Mouse (Mus musculus): Measurements from ENCODE around the gene Baz1b.

The Baz1b gene

DNA sequence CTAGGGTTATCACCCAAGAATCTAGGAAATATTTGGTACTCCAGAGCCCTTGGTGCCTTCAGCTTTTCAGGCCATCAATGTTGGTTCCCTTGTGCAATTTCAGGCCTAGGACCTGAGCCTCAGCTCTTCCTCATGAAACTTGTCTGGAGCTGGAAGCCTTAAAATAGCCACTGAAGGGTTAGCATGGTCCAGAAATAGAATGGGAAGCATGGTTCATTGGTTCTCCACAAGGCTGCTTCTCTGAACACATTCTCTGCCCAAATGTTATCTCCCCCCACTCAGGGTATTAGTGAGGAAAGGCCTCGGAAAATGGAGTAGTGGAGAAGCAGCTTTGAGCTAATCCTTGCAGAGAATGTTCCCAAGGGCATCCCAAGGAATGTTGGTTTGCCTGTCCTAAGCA is 54.4 kb downstream of the Baz1b start:
- DNase-seq: no peak

DNA sequence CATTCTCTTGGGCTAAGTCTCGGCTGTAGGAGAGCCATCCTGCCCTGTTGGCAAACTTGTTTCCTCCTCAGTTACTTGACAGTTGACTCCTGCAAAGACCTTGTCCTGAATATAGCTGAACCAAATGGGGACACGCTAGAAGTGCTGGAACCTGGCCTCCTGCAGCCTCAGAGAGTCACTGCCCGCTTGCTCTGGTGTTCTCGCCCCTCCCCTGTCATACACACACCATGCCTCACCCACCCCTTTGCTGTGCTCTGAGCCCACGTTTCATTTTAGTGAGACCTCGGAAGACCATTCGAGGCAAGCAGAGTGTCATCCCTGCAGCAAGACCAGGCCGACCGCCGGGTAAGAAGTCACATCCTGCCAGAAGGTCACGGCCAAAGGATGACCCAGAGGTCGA is 55.1 kb downstream of the Baz1b start:
- no peak for DNase-seq

DNA sequence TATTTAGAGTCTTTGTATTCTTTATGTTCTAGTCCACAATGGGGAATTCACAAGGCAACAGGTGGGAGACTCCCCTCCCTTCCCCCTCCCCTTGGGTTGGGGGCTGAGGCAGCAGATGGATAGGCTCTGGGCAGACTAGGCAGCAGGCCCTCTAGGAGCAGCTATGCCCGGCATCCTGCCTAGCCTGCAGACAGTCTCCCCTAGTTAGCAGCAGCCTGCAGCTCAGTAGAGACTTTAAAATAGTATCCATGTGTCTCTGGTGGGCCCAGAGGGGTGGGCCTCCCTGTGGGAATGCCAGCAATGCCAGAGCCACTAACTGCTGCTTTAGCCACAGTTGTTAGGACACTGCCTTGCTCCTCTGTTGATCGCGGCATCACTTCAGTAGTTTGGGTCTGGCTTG is 55.5 kb downstream of the Baz1b start:
- DNase-seq: no peak

DNA sequence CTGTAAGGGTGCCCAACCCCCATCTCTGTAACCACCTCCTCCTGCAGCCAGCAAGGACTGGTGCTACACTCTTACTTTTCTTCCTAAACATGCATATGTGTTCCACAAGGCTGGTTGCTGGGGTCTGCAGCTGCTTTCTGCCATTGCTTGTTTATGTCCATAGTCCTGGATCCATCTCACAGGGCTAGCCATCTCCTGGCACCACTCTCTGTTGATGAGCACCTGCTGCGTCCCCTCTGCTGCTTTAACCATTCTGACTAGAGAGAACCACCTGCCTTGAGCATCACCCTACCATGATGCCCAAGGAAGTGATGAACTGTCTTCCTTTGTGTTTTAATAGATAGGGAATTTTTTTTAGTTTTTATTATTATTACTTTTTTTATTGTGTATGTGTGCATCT is 56.1 kb downstream of the Baz1b start:
- DNase-seq: no peak

DNA sequence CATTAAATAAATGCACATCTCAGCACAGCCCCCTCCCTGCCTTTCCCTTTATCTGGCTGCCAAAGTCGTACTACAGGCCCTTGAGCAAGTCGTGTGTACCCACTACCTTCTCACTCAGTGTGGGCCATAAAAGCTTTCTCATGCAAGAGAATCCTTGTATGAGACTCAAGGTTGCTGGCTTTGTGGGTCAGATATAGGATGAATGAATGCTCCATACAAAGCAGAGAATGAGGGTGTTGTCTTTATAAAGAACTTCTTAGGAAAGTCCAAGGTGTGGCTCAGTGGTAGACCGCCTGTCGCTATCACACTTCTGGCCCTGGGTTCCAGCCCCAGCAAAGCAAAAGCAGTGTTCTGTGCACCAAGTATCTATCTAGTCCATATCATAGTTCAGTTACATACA is 59.5 kb downstream of the Baz1b start:
- no peak for DNase-seq

DNA sequence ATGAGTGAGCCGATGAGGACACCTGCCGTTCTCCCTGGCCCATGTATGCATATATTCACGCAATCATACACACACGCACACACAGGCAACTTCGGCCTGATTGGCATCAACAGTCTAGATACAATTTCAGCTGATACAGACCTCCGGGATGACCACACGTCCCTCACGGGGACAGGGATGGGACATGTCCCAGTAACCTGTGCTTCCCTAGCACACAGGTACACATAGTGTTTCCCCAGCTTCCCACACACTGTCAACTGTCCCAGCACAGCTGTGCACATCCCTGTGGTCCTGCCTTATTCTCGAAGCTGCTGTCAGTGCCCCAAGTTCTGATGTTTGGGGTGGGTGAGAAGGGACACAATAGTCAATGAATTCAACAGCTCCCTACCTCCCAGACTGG is 60.3 kb downstream of the Baz1b start:
- no peak for DNase-seq

DNA sequence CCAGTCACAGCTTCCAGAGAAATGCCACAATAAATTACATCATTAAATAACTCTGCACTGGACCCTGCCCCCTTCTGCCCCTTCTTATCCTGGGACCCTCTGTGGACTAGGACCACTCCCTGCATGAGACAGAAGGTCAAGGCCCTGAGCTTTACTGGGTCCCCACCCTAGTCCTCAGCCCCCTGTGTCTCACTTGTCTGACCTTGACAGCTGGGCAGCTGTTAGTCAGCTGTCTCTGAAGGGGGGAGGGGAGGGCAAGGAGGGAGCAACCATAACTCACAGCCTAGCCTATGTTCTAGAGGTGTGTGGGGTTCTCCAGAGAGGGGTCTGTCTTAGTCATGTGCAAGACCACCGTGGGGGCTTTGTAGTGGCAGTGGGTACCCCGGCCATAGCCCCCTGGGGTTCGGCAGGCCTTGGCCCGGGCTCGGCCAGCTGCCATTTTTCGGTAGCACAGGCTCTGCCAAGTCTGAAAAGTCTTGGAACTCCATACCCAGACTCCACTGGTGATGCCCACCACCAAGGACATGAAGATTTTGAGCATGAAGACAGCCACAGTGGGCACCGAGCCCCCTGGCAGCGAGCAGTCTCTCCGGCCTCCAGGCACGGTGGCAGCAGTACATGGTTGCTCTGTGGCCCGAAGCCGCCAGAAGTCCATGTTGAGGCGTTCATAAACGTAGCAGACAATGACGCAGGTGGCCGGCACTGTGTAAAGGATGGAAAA is 62.1 kb downstream of the Baz1b start:
- no peak for DNase-seq

DNA sequence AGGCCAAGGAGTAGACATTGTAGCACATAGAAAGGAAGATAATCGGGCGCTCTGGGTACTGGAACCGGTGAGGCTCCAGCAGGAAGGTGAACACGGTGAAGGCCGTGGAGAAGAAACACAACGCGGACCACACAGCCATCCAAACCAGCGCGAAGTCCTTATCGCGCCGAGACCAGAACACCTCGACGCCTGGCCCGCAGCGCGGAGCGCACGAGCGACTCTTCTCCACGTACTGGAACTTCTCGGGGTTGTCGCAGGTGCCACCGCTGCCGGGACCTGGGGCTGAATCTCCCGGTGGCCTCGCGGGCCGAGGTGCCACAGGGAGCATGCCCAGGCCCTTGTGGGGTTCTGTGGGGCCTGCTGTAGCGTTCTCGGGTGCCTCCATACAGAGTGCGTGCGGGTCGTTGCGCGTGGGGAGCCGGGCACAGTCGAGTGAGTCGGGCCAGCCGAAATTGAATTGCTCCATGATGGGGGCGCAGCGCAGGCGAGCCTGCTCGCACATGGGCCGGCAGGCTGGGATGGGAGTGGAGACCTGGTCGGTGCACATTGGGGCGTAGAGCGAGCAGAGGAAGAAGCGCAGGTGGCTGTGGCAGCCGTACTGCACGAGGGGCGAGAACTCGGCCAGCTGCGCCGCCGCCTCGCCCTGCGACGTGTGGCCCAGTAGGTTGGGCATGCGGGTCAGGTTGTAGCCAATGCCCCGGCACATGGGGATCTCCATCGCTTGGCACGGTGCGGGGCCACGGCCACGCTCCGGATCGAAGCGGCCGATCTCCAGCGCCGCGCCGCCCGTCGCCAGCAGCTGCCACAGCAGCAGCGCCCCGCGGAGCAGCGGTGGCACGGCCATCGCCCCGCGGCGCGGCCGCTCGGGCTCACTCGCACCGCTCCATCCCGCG is 63.4 kb downstream of the Baz1b start:
- peak in 1 of 2 experiments; percentile 18 for DNase-seq

DNA sequence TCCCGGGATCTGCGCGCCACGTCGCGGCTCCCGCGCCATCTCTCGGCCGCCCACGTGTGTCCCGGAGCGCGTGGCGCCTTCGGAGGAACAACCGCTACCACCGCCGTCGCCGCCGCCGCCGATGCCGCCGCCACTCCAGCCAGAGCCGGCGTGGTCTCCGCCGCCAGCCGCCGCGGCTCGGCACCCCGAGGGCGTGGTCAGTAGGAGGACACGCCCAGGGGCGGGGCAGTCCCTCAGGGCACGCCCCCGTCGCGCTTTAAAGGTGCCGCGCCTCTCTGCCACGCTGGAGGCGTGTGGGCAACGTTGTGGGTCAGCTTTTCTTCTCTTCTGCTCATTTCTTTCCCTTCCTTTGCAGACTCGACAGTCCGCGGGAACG is 64.0 kb downstream of the Baz1b start, which contains the start of gene Fzd9:
Gene Fzd9 (minus strand): TSS at position 152 of the 376 bp plus-strand sequence.
- peak; percentile 76 to 93 for DNase-seq

DNA sequence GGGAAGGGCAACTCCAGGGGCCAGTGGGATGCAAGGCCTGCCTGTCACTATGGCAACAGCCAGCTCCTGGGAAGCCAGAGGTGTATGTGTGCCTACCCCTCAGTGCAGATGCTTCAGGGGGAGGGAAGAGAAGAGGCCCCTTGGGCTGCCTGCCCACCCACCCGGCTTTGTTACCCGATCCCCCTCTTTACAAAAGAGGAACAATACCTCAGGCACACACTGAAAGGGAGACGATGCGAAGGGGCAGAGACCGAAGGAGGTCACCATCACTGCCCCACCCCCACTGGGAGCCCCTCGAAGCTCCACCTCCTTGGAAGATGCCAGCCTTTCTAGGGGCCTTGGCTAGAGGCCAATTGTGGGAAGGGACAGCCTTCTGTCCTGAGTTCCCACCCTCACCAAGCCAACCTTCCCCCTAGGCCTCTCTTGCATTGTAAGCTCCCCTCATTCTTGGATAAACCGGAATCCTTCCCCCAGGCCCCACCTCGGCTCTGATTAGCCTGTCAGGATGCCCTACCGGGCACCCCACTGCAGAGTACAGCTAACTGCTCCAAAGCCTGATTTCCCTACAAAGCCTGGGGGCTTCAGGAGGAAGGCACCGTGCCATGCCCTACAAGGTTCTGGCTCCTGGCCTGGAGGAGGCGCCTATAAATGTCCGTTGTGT is 66.8 kb downstream of the Baz1b start:
- DNase-seq: no peak

DNA sequence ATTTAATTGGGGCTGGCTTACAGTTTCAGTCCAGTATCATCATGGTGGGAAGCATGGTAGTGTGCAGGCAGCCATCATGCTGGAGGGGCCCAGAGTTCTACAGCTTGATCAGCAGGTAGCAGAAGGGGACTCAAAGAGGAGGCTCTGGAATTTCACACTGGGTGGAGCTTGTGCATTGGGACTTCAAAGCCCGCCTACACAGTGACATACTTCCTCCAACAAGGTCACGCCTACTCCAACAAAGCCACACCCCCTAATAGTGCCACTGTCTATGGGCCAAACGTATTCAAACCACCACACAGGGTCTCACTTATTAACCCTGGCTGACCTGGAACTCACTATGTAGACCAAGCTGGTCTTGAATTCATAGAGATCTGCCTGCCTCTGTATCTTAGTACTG is 69.1 kb downstream of the Baz1b start:
- no peak for DNase-seq

DNA sequence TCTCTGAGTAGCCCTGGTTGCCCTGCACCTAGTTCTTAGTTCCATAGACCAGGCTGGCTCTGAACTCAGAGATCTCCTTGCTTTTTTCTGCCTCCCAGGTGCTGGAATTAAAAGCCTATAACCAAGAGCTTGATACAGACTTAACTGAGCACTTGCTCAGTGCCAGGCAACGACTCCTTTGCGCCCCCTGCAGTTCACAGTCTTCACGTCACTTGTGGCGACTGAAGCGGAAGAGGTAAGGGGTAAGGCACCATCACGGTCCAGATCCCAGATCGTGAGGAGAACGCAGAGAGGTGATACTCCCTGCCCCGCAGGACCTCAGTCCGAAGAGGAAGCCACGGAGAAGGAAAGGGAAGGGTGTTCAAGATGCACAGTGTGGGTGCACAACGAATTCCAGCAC is 70.5 kb downstream of the Baz1b start:
- peak in 1 of 2 experiments; percentile 56 for DNase-seq

DNA sequence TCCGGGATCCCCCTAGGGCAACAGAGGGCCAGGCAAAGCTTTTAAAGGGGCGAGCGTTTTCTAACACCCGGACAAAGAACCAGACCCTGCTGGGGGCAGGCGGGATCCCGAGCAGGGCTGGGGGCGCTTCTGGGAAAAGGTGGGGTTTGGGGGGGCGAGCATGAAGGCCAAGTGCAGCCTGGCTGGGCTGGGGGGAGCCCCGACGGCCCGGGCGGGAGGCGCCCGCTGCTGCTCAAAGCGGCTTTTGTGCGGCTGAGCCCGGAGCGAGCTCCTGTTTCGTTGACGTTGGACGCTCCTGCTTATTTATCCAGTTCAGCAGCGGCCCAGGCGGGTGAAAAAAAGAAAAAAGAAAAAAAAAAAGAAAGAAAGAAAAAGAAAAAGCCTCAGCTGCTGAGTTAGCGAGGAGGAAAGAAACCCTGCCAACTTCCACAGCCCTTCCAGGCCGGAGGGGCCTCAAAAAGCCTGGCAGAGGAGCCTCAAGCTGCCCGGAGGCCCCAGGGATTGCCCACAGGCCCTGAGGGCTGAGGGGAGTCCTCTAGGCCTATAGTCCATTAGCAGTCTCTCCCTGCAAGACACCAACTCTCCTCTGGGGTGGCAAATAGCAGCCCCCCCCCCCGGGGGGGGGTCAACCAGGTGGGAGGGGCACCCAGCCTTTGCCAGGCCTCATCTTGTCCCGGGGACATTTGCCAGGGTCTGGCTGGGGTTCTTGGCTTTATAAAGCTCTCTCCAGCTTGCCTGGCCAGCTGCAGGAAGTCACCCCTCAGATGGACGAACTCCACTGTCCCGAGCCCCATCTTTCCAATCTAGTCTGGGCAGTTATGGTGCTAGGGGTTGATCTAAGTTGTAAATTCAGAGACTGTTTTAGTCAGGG is 71.5 kb downstream of the Baz1b start:
- DNase-seq: no peak

DNA sequence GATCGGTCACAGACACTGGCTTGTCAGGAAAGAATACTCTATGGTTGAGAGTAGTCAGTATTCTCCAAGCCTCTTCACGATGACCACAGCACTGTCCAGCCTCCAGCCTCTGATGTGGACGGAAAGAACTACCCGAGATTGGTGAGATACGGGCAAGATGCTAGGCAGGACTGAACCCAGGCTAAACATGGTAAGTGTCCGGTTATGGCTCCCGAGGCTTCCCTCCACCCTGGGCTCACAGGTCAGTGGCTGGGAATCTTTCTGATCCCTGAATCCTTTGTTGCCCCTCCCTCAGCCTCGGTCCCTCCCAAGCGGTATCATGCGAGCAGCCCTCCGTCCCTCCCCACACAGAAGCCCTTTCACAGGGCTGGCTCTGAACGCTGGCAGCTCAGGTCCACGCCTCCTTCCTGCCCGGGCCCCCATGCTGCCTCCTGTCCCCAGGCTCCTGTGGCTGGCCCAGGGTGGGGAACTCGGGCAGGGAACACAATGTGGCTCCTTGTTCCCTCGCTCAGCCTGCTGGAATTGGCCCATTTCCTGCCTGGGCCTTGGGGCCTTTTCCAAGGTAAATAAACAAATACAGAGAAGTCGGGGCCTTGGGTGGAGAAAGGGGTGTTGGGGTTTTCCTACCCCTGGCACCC is 76.9 kb downstream of the Baz1b start:
- peak; percentile 39 to 54 for DNase-seq

DNA sequence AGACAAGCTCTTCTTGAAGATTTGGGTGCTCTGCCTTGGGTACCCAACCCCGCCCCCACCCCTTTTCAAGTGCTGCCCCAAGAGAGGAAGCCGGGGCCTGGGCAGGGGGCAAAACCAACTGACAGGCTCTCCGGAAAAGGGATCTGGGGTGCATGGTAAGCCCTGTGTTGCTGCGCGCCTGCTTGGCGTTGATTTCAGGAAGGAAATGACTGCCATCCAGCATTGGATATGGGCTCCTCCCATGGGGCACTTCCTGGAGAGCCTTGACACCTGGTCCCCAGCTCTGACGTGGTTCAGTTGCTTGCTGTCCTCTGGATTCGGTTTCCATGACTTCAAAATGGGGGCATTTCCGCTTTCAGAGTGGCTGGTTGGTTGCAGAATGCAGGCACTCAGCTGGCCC is 77.5 kb downstream of the Baz1b start:
- DNase-seq: peak in 1 of 2 experiments; percentile 31

DNA sequence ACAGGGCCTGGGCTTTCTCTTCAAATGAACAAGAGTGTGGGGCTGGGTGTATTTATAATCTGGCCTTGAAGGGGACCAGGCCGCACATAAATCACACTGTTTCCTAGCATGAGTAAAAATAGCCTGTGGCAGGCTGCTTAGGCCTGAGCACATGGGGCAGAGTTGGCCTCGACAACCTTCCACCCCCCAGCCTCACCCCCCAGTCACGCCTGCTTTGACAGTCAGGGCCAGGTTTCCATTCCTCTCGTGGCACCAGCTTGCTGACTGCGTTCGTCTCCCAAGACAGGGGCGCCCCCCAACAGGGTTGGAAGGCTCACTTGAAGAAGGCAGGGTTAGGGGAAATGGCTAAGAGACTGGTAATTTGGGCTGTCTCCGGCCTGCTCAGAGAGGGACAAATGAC is 82.4 kb downstream of the Baz1b start:
- no peak for DNase-seq

DNA sequence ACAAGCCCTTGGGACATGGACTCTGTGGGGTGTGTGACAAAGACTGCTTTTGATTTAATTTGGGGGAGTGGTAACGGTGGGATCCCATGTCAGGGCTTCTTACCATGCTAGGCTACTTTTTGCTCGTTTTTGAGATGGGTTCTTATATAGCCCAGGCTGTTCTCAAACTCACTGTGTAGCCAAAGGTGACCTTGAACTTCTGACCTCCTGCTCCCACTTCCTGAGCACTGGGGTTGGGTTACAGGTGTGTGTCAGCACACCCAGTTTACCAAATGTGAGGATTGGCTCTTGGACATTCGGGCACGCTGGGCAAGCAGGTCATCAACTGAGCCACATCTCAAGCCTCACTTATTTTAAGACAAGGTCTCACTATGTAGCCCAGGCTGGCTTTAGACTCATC is 83.3 kb downstream of the Baz1b start:
- no peak for DNase-seq

DNA sequence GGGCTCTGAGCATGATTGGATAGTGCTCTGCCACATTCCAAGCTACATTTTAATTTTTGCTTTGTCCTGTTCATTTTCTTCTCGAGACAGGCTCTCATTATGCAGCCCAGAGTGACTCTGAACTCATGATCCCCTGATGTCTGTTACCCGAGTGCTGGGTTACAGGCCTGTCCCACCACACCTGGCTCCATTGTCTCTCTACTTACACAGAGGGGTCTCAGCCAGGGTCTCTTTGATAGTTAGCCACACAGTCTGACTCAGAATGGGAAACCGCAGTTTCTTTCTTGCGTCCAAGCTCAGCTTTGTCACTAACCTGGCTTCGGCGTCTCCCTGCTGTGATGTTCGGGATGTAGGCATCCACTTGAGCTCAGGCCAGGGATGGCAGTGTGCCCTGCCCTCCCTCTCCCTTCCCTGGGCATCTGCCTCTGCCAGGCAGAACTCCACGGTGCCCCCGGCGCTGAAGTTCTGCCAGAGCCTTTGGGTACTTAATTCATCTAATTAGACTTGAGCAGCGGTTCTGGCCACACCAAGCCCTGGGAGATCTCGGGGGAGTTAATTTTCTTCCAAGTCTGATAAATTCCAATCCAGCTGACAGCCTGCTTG is 84.6 kb downstream of the Baz1b start:
- no peak for DNase-seq

DNA sequence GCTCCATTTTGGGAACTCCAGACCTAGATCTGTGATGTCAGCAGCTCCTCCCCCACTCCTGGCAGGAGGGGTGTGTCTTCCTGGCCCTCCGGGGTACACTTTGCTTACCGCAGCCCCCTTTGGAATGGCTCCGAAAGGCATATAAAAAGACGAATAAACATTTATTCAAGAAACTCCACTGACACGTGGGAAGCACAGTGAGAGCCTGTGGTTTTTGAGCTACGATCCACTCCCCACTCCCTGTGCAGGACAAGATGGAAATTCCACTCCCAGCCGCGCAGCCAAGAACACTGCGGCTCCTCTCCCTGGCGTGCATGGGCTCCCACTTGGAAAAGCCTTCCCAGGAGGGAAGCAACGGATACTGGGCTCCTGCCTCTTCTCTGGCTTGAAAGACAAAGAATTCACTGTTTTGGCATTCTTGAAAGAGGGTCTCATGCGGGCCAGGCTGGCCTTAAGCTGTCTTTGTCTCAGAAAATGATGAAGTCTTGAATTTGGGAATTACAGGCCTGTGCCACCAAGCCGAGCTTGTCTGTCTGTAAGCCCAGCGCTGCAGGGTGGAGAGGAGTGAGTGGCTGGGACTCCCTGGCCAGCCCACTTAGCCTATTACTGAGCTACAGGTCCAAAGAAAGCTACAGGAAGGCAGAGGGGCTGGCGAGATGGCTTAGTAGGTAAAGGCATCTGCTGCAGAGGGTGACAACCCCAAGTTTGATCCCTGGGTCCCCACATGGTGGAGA is 87.8 kb downstream of the Baz1b start:
- no peak for DNase-seq

DNA sequence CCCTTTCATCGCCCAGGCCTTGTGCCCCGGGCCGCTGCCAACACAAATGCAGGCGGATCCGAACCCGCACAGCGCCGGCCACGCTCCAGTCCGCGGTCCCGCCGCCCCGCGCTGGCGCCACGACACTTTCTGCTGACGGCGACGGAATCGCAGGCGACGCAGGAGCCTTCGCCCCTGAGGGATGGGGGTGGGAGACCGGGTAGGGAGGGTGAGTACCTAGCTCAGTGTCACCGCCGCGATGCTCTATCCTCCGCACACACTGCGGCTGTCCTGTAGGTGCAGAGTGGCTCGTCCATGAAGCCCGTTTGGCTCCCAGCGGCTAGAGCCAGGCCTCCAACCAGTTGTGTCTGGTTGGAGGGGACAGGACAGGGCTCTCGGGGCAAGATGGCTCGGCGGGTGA is 89.5 kb downstream of the Baz1b start:
- peak in 1 of 2 experiments; percentile 16 for DNase-seq

DNA sequence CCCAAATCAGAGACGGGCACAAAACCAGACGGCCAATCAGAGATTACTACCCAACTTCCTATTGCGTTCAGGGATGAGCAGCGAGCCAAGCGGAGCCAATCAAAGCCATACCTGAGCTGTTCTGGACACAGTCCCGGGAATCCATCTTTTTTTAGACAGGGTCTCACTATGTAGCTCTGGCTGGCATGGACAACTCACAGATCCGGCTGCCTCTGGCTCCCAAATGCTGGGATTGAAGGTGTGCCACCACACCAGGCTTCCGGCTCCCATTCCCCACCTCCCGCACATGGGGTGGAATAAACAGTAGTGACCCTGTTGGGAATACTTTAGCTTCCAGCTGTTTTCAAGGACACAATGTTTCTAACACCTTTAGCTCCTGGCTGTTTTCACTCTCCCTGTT is 93.2 kb downstream of the Baz1b start:
- no peak for DNase-seq

All from kidney, postnatal 36 days (tissue).